21 mouse cellular contexts compared by ENCODE assay signal in genomic region chr4:84453586-84453985, GRCm38 (mm10).
DNase-seq lines count a peak whose midpoint lies in the region; ATAC-seq lines count a peak whose summit lies in the region.
"Had no signal": no experiment of that assay in that cellular context is flagged by ENCODE, and none has a peak within 500 bp of the region (broad histone marks: within the 10 kb centered on the region; RNA-seq: fewer than 3 reads in every experiment).

No protein-coding gene starts in this region.

- no peak overlapping the region for H3K4me2 ChIP-seq in kidney, embryonic 16.5 days (replicated peaks; ENCODE audit: low read depth, low read length)
- H3K4me2 ChIP-seq: forebrain, embryonic 15.5 days; heart, embryonic 15.5 days; hindbrain, embryonic 13.5 days had no signal

- H3K4me1 ChIP-seq in kidney, embryonic 16.5 days (ENCODE audit: insufficient read depth, low read length): peaks cover 33% of the 10 kb centered on the region
- peaks cover 81% of the 10 kb centered on the region for H3K4me1 ChIP-seq in limb, embryonic 10.5 days
- H3K4me1 ChIP-seq: heart, embryonic 10.5 days; heart, embryonic 15.5 days had no signal

- H3K9me3 ChIP-seq in kidney, embryonic 16.5 days (ENCODE audit: low read length): no peaks in the 10 kb centered on the region
- no peaks in the 10 kb centered on the region for H3K9me3 ChIP-seq in limb, embryonic 10.5 days (replicated peaks)
- H3K9me3 ChIP-seq: forebrain, embryonic 15.5 days; heart, embryonic 10.5 days; heart, embryonic 15.5 days; hindbrain, embryonic 13.5 days had no signal

- H3K27ac ChIP-seq in kidney, embryonic 16.5 days (ENCODE audit: low read length): no peak overlapping the region
- peak overlapping the region; percentile 67 for H3K27ac ChIP-seq in limb, embryonic 10.5 days
- H3K27ac ChIP-seq: forebrain, embryonic 15.5 days; heart, embryonic 10.5 days; heart, embryonic 15.5 days; hindbrain, embryonic 13.5 days had no signal

- no peak overlapping the region for H3K4me3 ChIP-seq in kidney, embryonic 16.5 days (ENCODE audit: low read length)
- H3K4me3 ChIP-seq in limb, embryonic 10.5 days: no peak overlapping the region
- H3K4me3 ChIP-seq: erythroblast, embryonic 14.5 days; forebrain, embryonic 15.5 days; heart, embryonic 10.5 days; heart, embryonic 15.5 days; hindbrain, embryonic 13.5 days had no signal

- 52% methylated on average over 4 of the region's 4 CpGs for WGBS in kidney, embryonic 16.5 days
- 80% methylated on average over 4 of the region's 4 CpGs for WGBS in limb, embryonic 10.5 days

- no peak for ATAC-seq in kidney, embryonic 16.5 days (ENCODE audit: low FRiP score, low TSS enrichment)
- ATAC-seq: activated CD4-positive, CD25-positive, alpha-beta regulatory T cell, adult 4 months; forebrain, embryonic 15.5 days; Patski had no signal

- no peaks in the 10 kb centered on the region for H3K27me3 ChIP-seq in kidney, embryonic 16.5 days (ENCODE audit: insufficient read depth, low read length)
- no peaks in the 10 kb centered on the region for H3K27me3 ChIP-seq in limb, embryonic 10.5 days (ENCODE audit: low read depth, poor library complexity, severe bottlenecking)
- H3K27me3 ChIP-seq: CH12.LX; forebrain, embryonic 15.5 days; heart, embryonic 15.5 days; hindbrain, embryonic 13.5 days; Patski had no signal

- no peaks in the 10 kb centered on the region for H3K36me3 ChIP-seq in kidney, embryonic 16.5 days (ENCODE audit: insufficient read depth, low read length)
- H3K36me3 ChIP-seq in limb, embryonic 10.5 days: no peaks in the 10 kb centered on the region
- H3K36me3 ChIP-seq: forebrain, embryonic 15.5 days; heart, embryonic 10.5 days; heart, embryonic 15.5 days; hindbrain, embryonic 13.5 days had no signal

- peak; percentile 53 to 72 for DNase-seq in kidney, adult 8-10 months
- peak; percentile 23 for DNase-seq in kidney, postnatal 10 days
- DNase-seq in limb, embryonic 10.5 days (ENCODE audit: low spot score): no peak
- no peak for DNase-seq in yolk sac, embryonic 10.5 days (ENCODE audit: low spot score)
- no peak for DNase-seq in lung, postnatal 25 days (ENCODE audit: low spot score)
- DNase-seq: adrenal gland, postnatal 25 days; cerebellum, adult 18-20 months; cerebellum, adult 9-11 months; cerebellum, postnatal 36 days; gastrocnemius, postnatal 10 days; heart, adult 18-20 months; heart, postnatal 14 days had no signal

- no peak overlapping the region for H3K9ac ChIP-seq in kidney, embryonic 16.5 days (replicated peaks; ENCODE audit: low read length)
- H3K9ac ChIP-seq: forebrain, embryonic 15.5 days; heart, embryonic 15.5 days; hindbrain, embryonic 13.5 days had no signal

Comparison
In these comparisons a context has a peak if more than half of its experiments do, and no peak if none do; other contexts are left out.
1. DNase-seq: peak in kidney, adult 8-10 months (2 of 2) and kidney, postnatal 10 days (single experiment); none in limb, embryonic 10.5 days (single experiment), yolk sac, embryonic 10.5 days (single experiment) and lung, postnatal 25 days (single experiment).